Mouse (Mus musculus): ENCODE results near the gene Tas1r2.

The Tas1r2 gene

DNA sequence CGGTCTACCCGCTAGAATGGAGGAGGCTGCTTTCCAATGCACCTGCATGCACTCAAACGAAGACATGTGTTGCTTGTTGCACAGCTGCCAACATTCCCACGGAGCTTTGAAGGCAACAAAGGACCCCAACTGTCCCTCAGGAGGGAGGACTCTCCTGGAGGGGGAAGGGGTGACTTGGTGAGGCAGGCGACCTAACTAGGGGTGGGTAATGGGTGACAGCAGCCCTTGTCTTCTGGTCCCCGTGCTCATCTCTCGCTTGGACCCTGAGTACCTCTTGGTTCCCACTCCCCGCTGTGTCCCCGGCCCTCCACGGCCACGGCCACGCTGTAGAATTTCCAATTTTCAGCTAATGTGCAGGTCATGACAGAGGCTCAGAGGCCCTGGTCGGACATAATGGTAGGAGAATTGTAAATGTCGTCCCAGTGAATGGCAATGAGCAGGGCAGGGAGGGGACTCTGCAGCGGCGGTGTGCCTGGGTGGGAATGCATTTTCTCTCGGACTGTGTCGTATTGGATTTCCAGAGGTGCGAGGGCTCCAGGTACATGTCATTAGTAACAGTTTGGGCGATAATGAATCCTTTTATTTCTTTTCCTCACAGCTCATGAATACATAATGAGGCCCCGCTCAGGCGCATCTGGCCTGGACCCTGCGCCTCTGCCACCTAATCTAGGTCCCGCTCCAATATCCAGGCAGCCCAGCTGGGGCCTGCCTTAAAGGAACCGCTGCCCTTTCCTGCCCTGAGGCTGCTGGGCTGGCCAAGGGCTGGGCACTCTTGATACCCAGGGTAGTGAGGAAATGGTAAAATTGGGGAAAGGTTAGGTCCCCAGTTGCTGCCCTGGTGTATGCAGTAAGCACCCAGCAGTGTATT lies 57.4 kb downstream of the Tas1r2 start:
- DNase-seq (ENCODE audit: low spot score): no peak

DNA sequence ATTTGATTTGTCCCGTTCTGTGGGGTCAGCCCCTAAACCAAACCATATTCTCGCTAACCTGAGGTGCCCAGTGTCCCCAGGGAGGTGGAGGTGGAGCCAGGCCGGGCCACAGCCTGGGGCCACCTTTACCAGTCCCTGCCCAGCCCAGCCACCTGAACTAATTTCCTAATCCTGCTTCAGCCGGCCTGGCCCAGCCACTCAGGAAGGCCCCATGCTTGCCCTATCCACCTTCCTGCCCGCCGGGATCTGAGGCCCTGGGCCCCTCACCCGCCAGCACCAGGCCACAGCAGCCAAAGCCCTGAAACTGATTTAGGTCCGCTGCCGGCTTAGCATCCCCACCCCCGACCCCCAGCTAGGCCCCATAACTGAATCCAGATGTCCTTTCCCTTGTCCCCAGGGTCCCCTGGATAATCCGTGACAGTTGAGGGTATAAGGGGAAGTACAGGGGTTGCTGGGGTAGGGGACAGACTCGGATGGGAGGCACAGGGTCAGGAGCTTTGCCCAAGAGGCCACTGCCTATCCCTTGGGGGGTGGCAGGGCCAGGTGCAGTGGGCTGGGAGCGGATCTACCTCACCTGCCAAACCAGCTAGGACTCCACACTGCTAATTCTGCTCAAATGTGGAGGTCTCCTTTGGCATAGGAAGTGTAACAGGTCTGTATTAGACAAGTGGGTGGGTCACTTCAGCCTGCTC lies 62.0 kb downstream of the Tas1r2 start:
- peak; percentile 29 for DNase-seq (ENCODE audit: low spot score)

DNA sequence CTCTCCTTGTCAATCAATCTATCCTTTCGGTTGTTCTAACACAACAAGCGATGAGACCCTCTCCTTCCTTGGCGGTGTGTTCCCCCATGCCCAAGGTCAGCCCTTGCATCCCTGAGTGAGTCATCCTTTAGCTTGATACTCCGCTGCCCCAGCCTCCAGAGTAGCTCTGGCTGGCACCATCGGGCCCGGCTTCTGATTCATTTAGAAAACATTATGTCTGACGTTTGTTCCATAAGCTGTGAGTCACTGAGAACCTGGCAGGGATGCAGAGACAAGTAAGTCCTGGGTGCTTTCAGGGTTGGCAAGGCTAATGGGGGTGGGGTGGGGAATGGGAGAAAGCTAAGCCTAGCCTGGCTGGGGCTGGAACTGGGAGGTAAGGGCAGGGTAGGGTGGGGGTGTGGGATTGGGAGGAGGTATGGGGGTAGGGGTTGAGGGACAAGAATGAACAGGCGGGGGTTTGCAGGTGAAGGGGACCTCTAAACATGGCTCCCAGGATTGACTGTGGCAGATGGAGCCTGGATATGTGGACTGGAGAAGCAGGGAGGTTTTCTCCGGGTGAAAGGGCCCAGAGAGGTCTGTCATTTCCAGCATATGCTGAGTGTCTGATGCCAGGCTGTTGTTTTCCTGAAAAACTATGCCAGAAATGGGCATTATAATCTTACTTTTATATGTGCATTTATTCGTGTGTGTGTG lies 63.3 kb downstream of the Tas1r2 start:
- no peak for DNase-seq (ENCODE audit: low spot score)

DNA sequence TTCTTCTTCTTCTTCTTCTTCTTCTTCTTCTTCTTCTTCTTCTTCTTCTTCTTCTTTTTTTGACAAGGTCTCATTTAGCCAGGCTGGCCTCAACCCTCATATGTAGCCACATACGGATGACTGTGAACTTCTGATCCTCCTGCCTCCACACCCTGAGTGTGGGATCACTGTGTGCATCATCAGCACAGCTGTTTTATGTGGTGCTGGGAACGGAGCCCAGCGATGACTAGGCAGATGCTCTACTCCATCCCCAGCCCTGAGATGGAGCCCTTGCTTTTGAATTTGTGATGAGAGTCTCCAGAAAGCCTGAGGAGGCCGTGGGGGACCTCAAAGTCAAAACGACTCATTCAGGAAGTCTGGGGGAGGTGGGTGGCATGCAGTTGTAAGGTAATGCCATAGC lies 65.6 kb downstream of the Tas1r2 start:
- no peak for DNase-seq (ENCODE audit: low spot score)
